Mouse (Mus musculus) spleen, adult 2 months (tissue): ENCODE results near the gene Zc3hav1. TPM values are rescaled to one million over a fixed set of nuclear protein-coding genes. Genes with fewer than 3 reads are reported as not detected.

Experiments used
- DNase-seq, 2 experiments: peaks; one replicate each; pipeline versions ENCODE4 v3.0.0 to v3.0.0-alpha.2; 2012 to 2021; ENCODE audit warnings: low spot score in 2 of 2, low read depth in 1 of 2
- H3K27ac ChIP-seq: fragments of 200-500 bp; 2 replicates; pipeline ENCODE4 v1.5.1; 2012; ENCODE audit warnings: low read length, inconsistent platforms; ENCODE audit not compliant: insufficient read depth
- H3K27me3 ChIP-seq: fragments of 200-500 bp; 2 replicates; pipeline ENCODE4 v1.6.1; 2012; ENCODE audit warnings: mild to moderate bottlenecking, moderate library complexity, low read length, inconsistent platforms; ENCODE audit not compliant: control insufficient read depth, insufficient read depth
- H3K36me3 ChIP-seq: fragments of 200-500 bp; 2 replicates; pipeline ENCODE4 v1.6.1; 2012; ENCODE audit warnings: mild to moderate bottlenecking, low read length, inconsistent platforms; ENCODE audit not compliant: control insufficient read depth, insufficient read depth
- H3K4me1 ChIP-seq: fragments of 200-500 bp; 2 replicates; pipeline ENCODE4 v1.6.1; 2011; ENCODE audit warnings: inconsistent platforms; ENCODE audit not compliant: control insufficient read depth, insufficient read depth, insufficient read length
- H3K4me3 ChIP-seq: fragments of 200-500 bp; 2 replicates; pipeline ENCODE4 v1.5.1; 2011; ENCODE audit warnings: mild to moderate bottlenecking, inconsistent platforms; ENCODE audit not compliant: insufficient read depth, insufficient read length; ENCODE audit errors: extremely low read depth
- CTCF ChIP-seq: fragments of 200-500 bp; IDR thresholded peaks from 2 replicates; pipeline ENCODE4 v1.5.1; 2011; ENCODE audit warnings: mild to moderate bottlenecking, inconsistent platforms; ENCODE audit not compliant: insufficient read depth, insufficient read length, insufficient replicate concordance; ENCODE audit errors: extremely low read depth
- POLR2A ChIP-seq: fragments of 200-500 bp; IDR thresholded peaks from 2 replicates; pipeline ENCODE4 v1.6.1; 2011; ENCODE audit warnings: low read depth, low read length, inconsistent platforms
- WGBS: fragments of 180-500 bp; shearing (Covaris S2); methylation state at CpG from one replicate; pipeline ENCODE4 v1.1.7; 2018; 5-methylcytosine and 5-hydroxymethylcytosine counted together
- polyA plus RNA-seq: library from polyadenylated mRNA; depleted of rRNA; stranded (reverse); fragments of >200 nt; gene quantifications from 2 replicates; pipeline ENCODE4 v1.2.3, GENCODE M21; 2012

Gene Zc3hav1
- polyA plus RNA-seq, 1 experiment, result 40.7 TPM

DNA sequence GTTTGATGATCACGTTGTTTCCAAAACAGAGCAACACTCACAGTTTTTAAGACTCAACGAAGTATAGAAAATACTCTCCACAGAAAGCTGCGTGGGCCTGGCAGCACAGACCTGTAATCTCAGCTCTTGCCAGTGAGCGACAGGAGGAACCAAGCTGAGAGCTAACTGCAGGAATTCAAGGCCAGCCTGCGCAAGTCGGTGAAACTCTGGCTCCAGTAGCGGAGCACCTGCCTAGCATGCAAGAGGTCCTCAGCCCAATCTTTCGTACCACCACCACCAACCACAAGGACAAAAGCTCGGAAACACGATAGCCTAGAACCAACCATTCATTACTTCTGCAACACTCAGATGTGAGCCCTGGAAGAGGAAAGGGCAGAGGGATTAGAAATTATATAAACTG lies 2.0 kb downstream of the Zc3hav1 start:
- Histone ChIP-seq H3K36me3 (no peaks in the 10 kb centered on the region; the same call in none of the 2 replicates), H3K27ac (peak overlapping the region; percentile 49), H3K27me3 (no peaks in the 10 kb centered on the region), H3K4me3 (peak overlapping the region; percentile 88), H3K4me1 (peaks cover 17% of the 10 kb centered on the region)
- DNase-seq, result peak in 1 of 2 experiments; percentile 23
- TF ChIP-seq POLR2A (no peak), CTCF (no peak)
- WGBS, result 3% methylated on average over 10 of the region's 10 CpGs

DNA sequence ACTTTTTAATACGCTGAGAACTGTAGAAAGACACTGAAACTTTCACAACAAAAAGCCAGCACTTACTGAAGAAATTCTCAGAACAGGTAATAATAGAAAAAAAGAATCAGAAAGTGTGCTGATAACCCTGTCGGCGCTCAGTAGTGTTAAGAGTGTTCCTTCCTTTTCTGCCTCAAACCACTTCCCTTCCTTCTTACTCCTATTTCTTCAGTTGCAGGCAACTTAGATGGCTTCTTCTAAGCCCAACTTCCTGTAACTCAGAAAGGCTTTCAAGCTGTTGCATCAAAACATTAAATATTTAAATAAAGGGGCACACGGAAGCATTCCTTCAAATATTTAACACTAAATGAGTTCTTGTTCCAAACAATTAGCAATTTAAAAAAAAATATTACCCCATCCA lies 2.5 kb downstream of the Zc3hav1 start:
- no peaks in the 10 kb centered on the region; the same call in none of the 2 replicates for H3K36me3 ChIP-seq
- H3K27ac ChIP-seq, result peak overlapping the region; percentile 31; the same call in 1 of the 2 replicates
- 3% methylated on average over 4 of the region's 4 CpGs for WGBS
- H3K4me3 ChIP-seq, result peak overlapping the region; percentile 88
- no peaks in the 10 kb centered on the region for H3K27me3 ChIP-seq
- H3K4me1 ChIP-seq, result peaks cover 18% of the 10 kb centered on the region
- no peak for TF ChIP-seq POLR2A
- TF ChIP-seq CTCF, result no peak
- no peak for DNase-seq

DNA sequence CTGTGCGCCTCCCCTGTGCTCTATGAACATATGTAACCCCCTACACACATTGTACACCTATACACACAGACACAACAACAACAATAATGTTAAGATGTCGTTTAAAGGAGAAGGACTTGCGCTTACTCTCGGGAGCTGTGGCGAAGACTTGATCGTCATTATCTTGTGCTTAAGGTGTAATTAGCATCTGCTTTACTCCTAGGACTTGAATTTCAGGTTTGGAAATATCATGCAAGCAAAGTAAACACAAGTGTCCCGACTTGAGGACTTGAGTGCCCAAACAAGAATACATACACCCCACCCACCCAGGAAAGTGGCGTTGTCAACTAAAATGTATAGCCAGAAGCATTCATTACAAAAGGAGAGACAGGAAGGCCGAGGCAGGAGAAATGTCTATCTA lies 4.6 kb downstream of the Zc3hav1 start:
- Histone ChIP-seq H3K4me1 (peaks cover 24% of the 10 kb centered on the region), H3K4me3 (no peak overlapping the region), H3K36me3 (no peaks in the 10 kb centered on the region; the same call in none of the 2 replicates), H3K27me3 (no peaks in the 10 kb centered on the region), H3K27ac (no peak overlapping the region)
- TF ChIP-seq CTCF (no peak), POLR2A (no peak)
- WGBS, result 69% methylated on average over 9 of the region's 9 CpGs
- DNase-seq, result no peak

DNA sequence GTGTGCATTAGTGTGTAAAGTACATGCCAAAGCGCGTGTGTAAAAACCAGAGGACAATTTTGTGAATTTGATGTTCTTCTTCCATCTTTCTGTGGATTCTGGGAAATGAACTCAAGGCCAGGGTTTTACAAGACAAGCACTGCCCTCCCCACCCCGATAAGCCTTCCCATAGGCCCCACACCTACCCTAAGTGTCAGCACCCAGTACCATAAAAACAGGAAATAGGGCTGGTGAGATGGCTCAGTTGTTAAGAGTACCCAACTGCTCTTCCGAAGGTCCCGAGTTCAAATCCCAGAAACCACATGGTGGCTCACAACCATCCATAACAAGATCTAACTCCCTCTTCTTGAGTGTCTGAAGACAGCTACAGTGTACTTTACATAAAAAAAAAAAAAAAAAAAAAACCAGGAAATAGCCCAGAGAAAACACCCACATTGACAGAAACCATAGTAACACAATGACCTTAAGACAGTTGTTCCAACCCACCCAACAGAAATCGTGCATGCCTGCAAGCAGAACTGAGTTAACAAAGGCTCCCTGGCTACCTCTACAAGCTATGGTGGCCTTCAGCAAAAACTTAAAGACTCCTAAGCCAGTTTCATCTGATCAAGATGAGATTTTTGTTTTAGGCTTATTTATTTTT lies 5.5 kb downstream of the Zc3hav1 start:
- Histone ChIP-seq H3K4me1 (peaks cover 26% of the 10 kb centered on the region), H3K27ac (no peak overlapping the region), H3K4me3 (no peak overlapping the region), H3K36me3 (no peaks in the 10 kb centered on the region; the same call in none of the 2 replicates), H3K27me3 (no peaks in the 10 kb centered on the region)
- 65% methylated on average over 6 of the region's 6 CpGs for WGBS
- no peak for DNase-seq
- TF ChIP-seq POLR2A (no peak), CTCF (no peak)

DNA sequence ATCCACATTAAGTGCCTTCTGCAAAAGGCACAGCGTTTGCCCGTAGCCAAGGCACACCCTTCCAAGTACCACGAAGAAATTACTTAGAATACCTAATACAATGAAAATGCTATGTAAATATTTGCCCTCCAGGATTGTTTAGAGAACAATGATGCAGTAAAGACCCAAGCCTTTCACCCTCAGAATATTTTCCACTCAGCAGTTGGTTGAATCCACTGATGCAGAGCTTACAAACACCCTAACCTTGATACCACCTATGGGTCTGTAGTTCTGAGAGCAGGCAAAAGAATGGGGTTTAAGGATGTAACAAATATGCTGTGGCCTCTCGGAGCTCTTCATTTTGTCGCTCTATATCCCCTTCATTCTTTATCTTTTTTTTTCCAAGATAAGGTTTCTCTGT lies 6.5 kb downstream of the Zc3hav1 start:
- no peak overlapping the region for H3K4me3 ChIP-seq
- H3K27ac ChIP-seq, result no peak overlapping the region
- peaks cover 31% of the 10 kb centered on the region for H3K4me1 ChIP-seq
- 74% methylated on average over 5 of the region's 5 CpGs for WGBS
- TF ChIP-seq CTCF, result no peak
- no peak for TF ChIP-seq POLR2A
- no peaks in the 10 kb centered on the region for H3K27me3 ChIP-seq
- no peak for DNase-seq
- no peaks in the 10 kb centered on the region; the same call in none of the 2 replicates for H3K36me3 ChIP-seq

DNA sequence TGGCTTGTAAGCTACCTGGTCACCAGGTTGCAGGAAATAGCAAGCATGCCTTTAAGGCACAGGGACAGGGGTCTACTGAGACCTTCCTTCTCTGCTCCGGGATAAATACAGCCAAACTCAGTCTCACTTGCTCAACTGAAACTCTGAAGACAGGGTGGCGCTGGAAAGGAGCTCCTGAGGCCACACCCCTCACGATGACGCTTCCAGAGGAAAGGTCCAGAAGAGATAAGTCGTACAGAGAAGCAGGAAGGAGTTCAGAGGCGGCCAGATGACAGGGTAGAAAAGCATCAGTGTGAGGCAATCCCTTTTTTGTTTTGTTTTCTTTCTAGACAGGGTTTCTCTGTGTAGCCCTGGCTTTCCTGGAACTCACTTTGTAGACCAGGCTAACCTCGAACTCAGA lies 8.6 kb downstream of the Zc3hav1 start:
- H3K27me3 ChIP-seq, result no peaks in the 10 kb centered on the region
- 38% methylated on average over 7 of the region's 7 CpGs for WGBS
- no peak overlapping the region for H3K4me3 ChIP-seq
- H3K27ac ChIP-seq, result peak overlapping the region; percentile 34
- peaks cover 1% of the 10 kb centered on the region for H3K36me3 ChIP-seq
- DNase-seq, result peak in 1 of 2 experiments; percentile 30
- no peak for TF ChIP-seq POLR2A
- TF ChIP-seq CTCF, result no peak
- H3K4me1 ChIP-seq, result peaks cover 35% of the 10 kb centered on the region

DNA sequence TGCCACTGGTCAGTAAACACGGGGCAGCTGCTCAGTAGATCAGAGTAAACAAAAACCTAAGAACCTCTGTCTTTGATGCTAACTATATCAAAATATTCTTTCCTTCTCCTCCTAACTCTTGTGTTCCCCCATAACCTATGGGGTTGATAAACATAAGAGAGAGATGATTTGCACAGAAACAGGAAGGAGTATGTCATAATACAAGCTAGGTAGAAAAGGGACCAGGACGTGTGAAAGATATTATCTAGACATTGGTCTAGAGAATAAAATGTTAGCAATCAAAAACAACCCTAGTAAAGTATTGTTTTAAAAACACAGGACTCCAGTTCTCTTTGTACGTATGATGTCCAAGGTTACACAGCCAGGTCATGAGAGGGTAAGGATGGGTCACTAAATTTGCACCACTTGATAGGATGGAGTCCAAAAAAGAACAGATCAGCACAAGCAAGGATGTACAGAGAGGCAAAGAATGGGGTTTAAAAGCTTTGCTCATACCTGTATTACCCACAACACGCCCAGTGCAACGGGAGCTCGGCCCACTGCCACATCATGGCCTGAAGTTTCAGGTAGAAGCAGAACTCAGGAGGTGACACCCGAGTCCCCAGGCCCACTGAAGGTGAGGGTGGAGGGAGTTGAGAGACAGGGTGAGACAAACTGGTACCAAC lies 10.3 kb downstream of the Zc3hav1 start:
- no peaks in the 10 kb centered on the region for H3K27me3 ChIP-seq
- TF ChIP-seq CTCF (no peak), POLR2A (no peak)
- H3K27ac ChIP-seq, result peak overlapping the region; percentile 83
- 62% methylated on average over 7 of the region's 7 CpGs for WGBS
- DNase-seq, result no peak
- peaks cover 26% of the 10 kb centered on the region for H3K4me1 ChIP-seq
- no peak overlapping the region for H3K4me3 ChIP-seq
- peaks cover 14% of the 10 kb centered on the region for H3K36me3 ChIP-seq
